Mouse (Mus musculus) heart, adult 2 months (tissue): Measurements from ENCODE around the gene Aip. TPM values are rescaled to one million over a fixed set of nuclear protein-coding genes. Genes with fewer than 3 reads are reported as not detected.

Source experiments
- DNase-seq, 2 experiments: peaks; one replicate each; pipeline ENCODE4 v3.0.0; 2021
- H3K27ac ChIP-seq: fragments of 200-600 bp; 2 replicates; pipeline ENCODE4 v1.8.1; 2022
- H3K27me3 ChIP-seq: fragments of 200-500 bp; 2 replicates; pipeline ENCODE4 v1.6.1; 2012; ENCODE audit warnings: mild to moderate bottlenecking, low read length, inconsistent platforms, mixed read lengths; ENCODE audit not compliant: control insufficient read depth, insufficient read depth
- H3K36me3 ChIP-seq: fragments of 200-500 bp; 2 replicates; pipeline ENCODE4 v1.6.1; 2012; ENCODE audit warnings: low read length, inconsistent platforms; ENCODE audit not compliant: control insufficient read depth, insufficient read depth
- H3K4me1 ChIP-seq: fragments of 200-500 bp; 2 replicates; pipeline ENCODE4 v1.6.1; 2011; ENCODE audit warnings: low read length; ENCODE audit not compliant: control insufficient read depth, insufficient read depth
- H3K4me3 ChIP-seq: fragments of 200-600 bp; 2 replicates; pipeline ENCODE4 v1.8.1; 2022
- H3K79me2 ChIP-seq: fragments of 200-500 bp; replicated peaks from 2 replicates; pipeline ENCODE4 v1.6.1; 2012; ENCODE audit warnings: mild to moderate bottlenecking, inconsistent platforms, low read length, moderate library complexity, mixed read lengths; ENCODE audit not compliant: control insufficient read depth, insufficient read depth
- H3K9ac ChIP-seq: fragments of 200-500 bp; 2 replicates; pipeline ENCODE4 v1.6.1; 2012; ENCODE audit warnings: low read depth, mild to moderate bottlenecking, control low read depth, inconsistent platforms, low read length, mixed read lengths
- CTCF ChIP-seq: fragments of 200-600 bp; IDR thresholded peaks from 2 replicates; pipeline ENCODE4 v1.8.1; 2022; ENCODE audit warnings: antibody characterized with exemption, mild to moderate bottlenecking, moderate library complexity
- EP300 ChIP-seq: fragments of 200-500 bp; IDR thresholded peaks from 2 replicates; pipeline ENCODE4 v1.6.1; 2011; ENCODE audit warnings: low read depth, low read length, control low read depth; ENCODE audit not compliant: insufficient read depth
- POLR2A ChIP-seq: fragments of 200-500 bp; IDR thresholded peaks from 2 replicates; pipeline ENCODE4 v1.6.1; 2011; ENCODE audit warnings: mild to moderate bottlenecking, low read depth, low read length, control low read depth; ENCODE audit not compliant: insufficient read depth
- WGBS: fragments of 180-500 bp; shearing (Covaris S2); methylation state at CpG from one replicate; pipeline ENCODE4 v1.1.7; 2018; 5-methylcytosine and 5-hydroxymethylcytosine counted together
- intact Hi-C: fragments of 180-260 bp; cut with DNase I; formaldehyde crosslinking; loops from one replicate; pipeline ENCODE4 v1.15.1; 2025
- polyA plus RNA-seq: library from polyadenylated mRNA; depleted of rRNA; stranded (reverse); fragments of >200 nt; gene quantifications from 2 replicates; pipeline ENCODE4 v1.2.3, GENCODE M21; 2012
- total RNA-seq, 2 experiments: library from RNA; stranded (reverse); gene quantifications; 2 replicates each; pipeline ENCODE4 v1.2.3; 2021

The Aip gene
- total and polyA plus RNA-seq, 3 experiments, result 55.1 to 69.4 (median 60.6) TPM

DNA sequence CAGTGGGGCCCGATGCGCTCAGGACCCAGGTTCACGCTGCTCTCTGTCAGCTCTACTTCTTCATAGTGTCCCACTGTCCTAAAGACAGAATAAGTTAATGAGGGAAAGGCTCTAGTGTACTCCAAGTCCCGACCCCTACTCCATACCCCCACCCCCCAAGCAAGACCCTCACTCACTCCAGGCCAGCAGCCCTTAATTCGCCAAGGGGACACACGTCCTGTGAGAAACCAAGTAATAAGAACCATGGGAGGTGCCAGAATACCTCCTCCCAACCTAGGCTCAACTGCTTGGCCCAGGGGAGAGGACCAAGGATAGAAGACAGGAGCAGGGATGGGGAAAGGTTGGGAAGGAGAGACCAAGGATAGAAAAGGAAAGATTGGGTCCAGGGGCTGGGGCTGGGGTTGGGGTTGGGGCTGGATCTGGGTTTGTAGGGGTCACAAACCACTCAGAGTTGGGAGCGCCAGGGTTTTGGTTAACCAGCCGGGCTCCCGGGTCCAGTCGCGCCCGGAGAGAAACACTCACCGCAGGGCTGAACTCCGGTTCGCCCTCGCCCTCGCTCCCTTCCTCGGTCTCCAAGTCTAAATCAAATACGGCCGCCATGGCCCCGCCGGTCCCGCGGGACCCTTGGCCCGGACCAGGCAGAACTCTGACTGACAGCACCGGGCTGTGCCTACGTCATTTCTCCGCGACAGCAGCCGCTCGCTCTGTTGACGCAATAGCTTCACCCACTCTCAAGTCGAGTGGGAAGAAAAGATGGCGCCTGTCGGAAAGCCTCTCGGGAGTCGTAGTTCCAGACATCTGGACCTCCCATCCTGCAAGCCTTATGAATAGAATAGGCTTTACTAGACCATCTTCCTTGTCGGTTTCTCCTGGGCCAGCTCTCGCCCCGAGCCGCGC lies 37.2 kb upstream of the Aip start, which contains the start of gene Rps6kb2:
Gene Rps6kb2 (minus strand): TSS at position 709 of the 897 bp plus-strand sequence.
- Histone ChIP-seq H3K79me2 (no peaks in the 10 kb centered on the region), H3K9ac (peak within 1 kb of the TSS; percentile 63), H3K36me3 (no peaks in the 10 kb centered on the region), H3K27me3 (no peaks in the 10 kb centered on the region), H3K4me3 (peak within 1 kb of the TSS; percentile 76), H3K27ac (peak within 1 kb of the TSS; percentile 90), H3K4me1 (peaks cover 3% of the 10 kb centered on the region)
- DNase-seq, result peak; percentile 96 to 97
- 6% methylated on average over 42 of the region's 42 CpGs for WGBS
- intact Hi-C loops, result loop anchor here (2.0 kb wide), 2 partner anchors 14 to 36 kb away; partner anchors contain the start of gene Coro1b
- TF ChIP-seq POLR2A (peak; percentile 83), EP300 (peak; percentile 88; the same call in 1 of the 2 replicates), CTCF (no peak)

DNA sequence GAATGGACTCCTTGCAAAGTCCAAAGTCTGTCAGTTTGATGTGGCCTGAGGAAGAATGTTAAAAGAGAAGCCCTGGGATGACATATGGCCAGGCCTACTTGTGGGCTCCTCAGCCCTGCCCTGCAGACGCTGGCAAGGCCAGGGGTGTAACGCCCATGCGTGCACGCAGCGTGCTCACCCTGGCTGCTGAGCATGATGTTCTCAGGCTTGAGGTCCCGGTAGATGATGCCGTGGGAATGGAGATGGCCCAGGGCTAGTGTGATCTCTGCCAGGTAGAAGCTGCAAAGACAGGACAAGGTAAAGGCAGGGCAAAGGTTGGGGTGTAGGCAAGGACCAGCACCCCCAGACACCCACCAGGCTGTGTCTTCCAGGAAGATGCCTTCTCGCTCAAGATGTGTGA lies 33.4 kb upstream of the Aip start:
- no peak for TF ChIP-seq CTCF
- no peak for TF ChIP-seq EP300
- no peak for TF ChIP-seq POLR2A
- no peaks in the 10 kb centered on the region for H3K36me3 ChIP-seq
- H3K9ac ChIP-seq, result no peak overlapping the region
- H3K27me3 ChIP-seq, result no peaks in the 10 kb centered on the region
- intact Hi-C loops, result no loop called here
- DNase-seq, result no peak
- no peak overlapping the region for H3K4me3 ChIP-seq
- H3K4me1 ChIP-seq, result peaks cover 4% of the 10 kb centered on the region; the same call in 1 of the 2 replicates
- no peak overlapping the region for H3K27ac ChIP-seq
- H3K79me2 ChIP-seq, result no peaks in the 10 kb centered on the region
- 94% methylated on average over 8 of the region's 8 CpGs for WGBS

DNA sequence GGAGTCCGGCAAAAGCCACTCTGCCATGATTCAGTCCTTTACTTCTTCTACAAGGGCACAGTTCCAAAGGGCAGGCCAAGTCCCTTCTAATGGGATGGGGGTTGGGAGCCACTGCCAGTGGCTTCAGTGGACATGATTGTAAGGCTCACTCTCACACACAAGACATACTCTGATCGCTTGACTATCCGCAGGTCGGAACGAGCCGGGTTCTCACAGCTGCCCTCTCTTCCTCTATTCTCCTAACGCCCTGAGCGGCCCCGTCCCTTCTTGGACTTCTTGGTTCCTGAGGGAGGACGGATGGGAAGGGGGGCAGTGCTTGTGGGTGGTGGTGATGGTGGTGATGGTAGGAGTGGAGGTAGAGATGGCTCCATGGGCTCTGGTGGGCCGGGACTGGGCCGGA lies 31.1 kb upstream of the Aip start:
- Histone ChIP-seq H3K9ac (no peak overlapping the region), H3K27me3 (no peaks in the 10 kb centered on the region), H3K4me3 (no peak overlapping the region), H3K4me1 (peaks cover 3% of the 10 kb centered on the region; the same call in 1 of the 2 replicates), H3K79me2 (no peaks in the 10 kb centered on the region), H3K27ac (no peak overlapping the region), H3K36me3 (no peaks in the 10 kb centered on the region)
- WGBS, result 85% methylated on average over 12 of the region's 12 CpGs
- intact Hi-C loops, result no loop called here
- TF ChIP-seq EP300, result no peak
- no peak for TF ChIP-seq POLR2A
- no peak for TF ChIP-seq CTCF
- no peak for DNase-seq

DNA sequence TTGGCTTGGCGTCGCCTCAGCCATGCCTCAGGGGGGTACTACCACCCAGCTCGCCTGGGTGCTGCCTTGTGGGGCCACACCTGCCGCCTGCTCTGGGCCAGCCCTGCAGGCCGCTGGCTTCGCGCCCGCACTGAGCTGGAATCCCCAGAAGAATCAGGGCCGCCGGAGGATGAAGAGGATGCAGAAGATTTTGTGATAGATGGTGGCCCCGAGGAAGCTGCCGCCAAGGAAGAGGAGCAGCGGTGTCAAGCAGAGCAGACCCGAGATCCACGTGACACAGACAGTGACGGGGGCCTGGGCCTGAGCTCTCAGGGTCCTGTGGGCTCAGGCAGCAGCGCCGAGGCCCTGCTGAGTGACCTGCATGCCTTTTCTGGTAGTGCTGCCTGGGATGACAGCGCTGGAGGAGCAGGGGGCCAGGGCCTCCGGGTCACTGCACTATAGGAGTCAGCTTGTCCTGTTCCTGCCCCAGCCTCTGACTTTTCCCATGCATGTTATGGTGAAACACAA lies 30.5 kb upstream of the Aip start:
- no peaks in the 10 kb centered on the region for H3K79me2 ChIP-seq
- H3K36me3 ChIP-seq, result no peaks in the 10 kb centered on the region
- DNase-seq, result no peak
- H3K4me3 ChIP-seq, result no peak overlapping the region
- 76% methylated on average over 20 of the region's 20 CpGs for WGBS
- no peak overlapping the region for H3K27ac ChIP-seq
- intact Hi-C loops, result no loop called here
- peaks cover 3% of the 10 kb centered on the region for H3K4me1 ChIP-seq
- H3K27me3 ChIP-seq, result no peaks in the 10 kb centered on the region
- H3K9ac ChIP-seq, result no peak overlapping the region
- no peak for TF ChIP-seq EP300
- no peak for TF ChIP-seq POLR2A
- no peak for TF ChIP-seq CTCF

DNA sequence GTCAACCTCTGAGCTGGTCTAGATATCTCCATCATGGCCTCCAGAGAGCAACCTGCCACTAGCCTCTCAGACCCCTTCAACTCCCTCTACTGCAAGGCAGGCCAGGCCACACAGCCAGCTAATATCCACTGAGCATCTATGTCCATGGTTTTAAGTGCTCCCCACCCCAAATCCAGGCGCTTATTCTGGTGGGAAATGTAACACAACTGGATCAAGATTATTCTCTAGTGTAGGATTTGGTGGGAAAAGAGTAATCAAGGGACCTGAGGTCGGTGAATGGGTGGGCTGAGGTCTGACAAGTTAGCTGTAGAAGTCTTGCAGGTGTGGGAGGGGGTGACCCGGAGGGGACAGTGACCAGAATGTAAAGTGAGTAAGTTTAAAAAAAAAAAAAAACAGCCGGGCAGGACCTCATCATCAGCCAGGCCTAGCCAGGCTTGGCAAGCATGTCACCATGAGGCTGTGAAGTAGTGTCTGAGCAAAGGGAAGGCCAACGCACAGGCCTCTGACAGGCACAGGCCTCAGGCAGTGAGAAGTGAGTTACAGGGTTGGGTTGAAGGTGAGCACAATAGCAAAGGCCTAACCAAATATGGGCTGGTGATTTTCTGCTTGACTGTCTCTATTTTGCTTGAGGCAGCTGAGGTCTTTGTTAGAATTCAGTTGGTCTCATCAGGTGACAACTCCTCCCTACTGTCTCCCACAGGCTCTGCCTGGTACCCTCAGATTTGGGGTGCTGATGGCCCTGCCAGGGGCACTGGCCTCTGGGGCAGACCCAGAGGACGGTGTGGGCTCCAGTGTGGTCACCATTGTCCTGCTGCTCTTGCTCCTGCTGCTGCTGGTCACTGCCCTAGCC lies 29.8 kb upstream of the Aip start:
- intact Hi-C loops, result no loop called here
- Histone ChIP-seq H3K27ac (no peak overlapping the region), H3K9ac (no peak overlapping the region), H3K36me3 (no peaks in the 10 kb centered on the region), H3K79me2 (no peaks in the 10 kb centered on the region), H3K4me3 (no peak overlapping the region), H3K4me1 (peaks cover 3% of the 10 kb centered on the region), H3K27me3 (no peaks in the 10 kb centered on the region)
- TF ChIP-seq POLR2A (0 out of 2 replicates have a peak, but pooled peaks have one; percentile 19), EP300 (no peak)
- WGBS, result 72% methylated on average over 6 of the region's 6 CpGs
- no peak for DNase-seq
